Mouse (Mus musculus) midbrain, embryonic 16.5 days (tissue): Measurements from ENCODE around the gene Nyx. TPM values are rescaled to one million over a fixed set of nuclear protein-coding genes. Genes with fewer than 3 reads are reported as not detected.

ENCODE experiments used
- ATAC-seq: fragments of 200-750 bp; cut with Nextera tagmentation; 2 replicates; pipeline ENCODE4 v1.8.0; 2017; ENCODE audit warnings: moderate TSS enrichment
- H3K27ac ChIP-seq: fragments of 300-500 bp; sonication (generic); 2 replicates; pipeline ENCODE4 v1.5.1; 2014; ENCODE audit warnings: mild to moderate bottlenecking, low read length, mixed read lengths
- H3K27me3 ChIP-seq: fragments of 300-500 bp; sonication (generic); 2 replicates; pipeline ENCODE4 v1.6.1; 2014; ENCODE audit warnings: low read depth, low read length, mixed read lengths; ENCODE audit not compliant: control insufficient read depth, insufficient read depth
- H3K36me3 ChIP-seq: fragments of 300-500 bp; sonication (generic); 2 replicates; pipeline ENCODE4 v1.6.1; 2014; ENCODE audit warnings: mild to moderate bottlenecking, low read length, moderate library complexity, mixed read lengths; ENCODE audit not compliant: control insufficient read depth, insufficient read depth
- H3K4me1 ChIP-seq: fragments of 300-500 bp; sonication (generic); 2 replicates; pipeline ENCODE4 v1.6.1; 2014; ENCODE audit warnings: mild to moderate bottlenecking, low read length, mixed read lengths; ENCODE audit not compliant: control insufficient read depth, insufficient read depth
- H3K4me2 ChIP-seq: fragments of 300-500 bp; sonication (generic); 2 replicates; pipeline ENCODE4 v1.6.1; 2014; ENCODE audit warnings: mild to moderate bottlenecking, low read length, mixed read lengths
- H3K4me3 ChIP-seq: fragments of 300-500 bp; sonication (generic); 2 replicates; pipeline ENCODE4 v1.5.1; 2014; ENCODE audit warnings: low read depth, mild to moderate bottlenecking, low read length, moderate library complexity, mixed read lengths
- H3K9ac ChIP-seq: fragments of 300-500 bp; sonication (generic); 2 replicates; pipeline ENCODE4 v1.6.1; 2014; ENCODE audit warnings: low read depth, low read length, mixed read lengths
- H3K9me3 ChIP-seq: fragments of 300-500 bp; sonication (generic); replicated peaks from 2 replicates; pipeline ENCODE4 v1.6.1; 2014; ENCODE audit warnings: mild to moderate bottlenecking, low read length, mixed read lengths; ENCODE audit not compliant: control insufficient read depth, poor library complexity, severe bottlenecking
- WGBS: fragments of 180-500 bp; shearing (Covaris S2); extraction: QIAGEN DNeasy Blood & Tissue Kit; methylation state at CpG from one replicate; pipeline ENCODE4 v1.1.7; 2014; 5-methylcytosine and 5-hydroxymethylcytosine counted together
- polyA plus RNA-seq: library from polyadenylated mRNA; unstranded; fragments of >200 nt; fragmentation: Nextera tagmentation; extraction: Ambion mirVana; gene quantifications from 2 replicates; pipeline ENCODE4 v1.2.1, GENCODE M21; 2015

The Nyx gene
- polyA plus RNA-seq, 1 experiment from 2014 or later: 0.23 TPM

DNA sequence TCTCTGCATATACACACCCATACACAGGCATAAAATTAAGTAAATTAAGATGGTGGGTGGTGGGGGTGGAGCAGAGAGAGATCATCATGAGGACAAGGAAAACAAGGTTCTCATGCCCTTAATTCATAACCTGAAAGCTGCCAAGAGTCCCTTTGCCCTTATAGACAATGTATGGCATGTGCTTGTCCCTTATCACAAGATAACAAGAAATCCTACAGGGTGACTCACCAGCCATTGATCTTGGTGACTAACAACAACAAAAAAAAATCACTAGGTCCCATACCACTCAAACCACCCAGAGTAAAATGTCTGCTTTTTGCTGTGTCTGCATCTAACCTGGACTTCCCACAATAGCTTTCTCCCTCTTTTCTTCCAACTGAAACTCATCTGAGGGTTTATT is 18.5 kb downstream of the Nyx start:
- H3K36me3 ChIP-seq: no peaks in the 10 kb centered on the region
- no peak overlapping the region for H3K4me3 ChIP-seq
- no peaks in the 10 kb centered on the region for H3K4me1 ChIP-seq
- no peak overlapping the region for H3K9ac ChIP-seq
- no peak for ATAC-seq
- H3K9me3 ChIP-seq: 0 out of 2 replicates have a peak, but pooled peaks cover 5% of the 10 kb centered on the region
- no peak overlapping the region for H3K27ac ChIP-seq
- H3K27me3 ChIP-seq: no peaks in the 10 kb centered on the region
- H3K4me2 ChIP-seq: no peak overlapping the region

DNA sequence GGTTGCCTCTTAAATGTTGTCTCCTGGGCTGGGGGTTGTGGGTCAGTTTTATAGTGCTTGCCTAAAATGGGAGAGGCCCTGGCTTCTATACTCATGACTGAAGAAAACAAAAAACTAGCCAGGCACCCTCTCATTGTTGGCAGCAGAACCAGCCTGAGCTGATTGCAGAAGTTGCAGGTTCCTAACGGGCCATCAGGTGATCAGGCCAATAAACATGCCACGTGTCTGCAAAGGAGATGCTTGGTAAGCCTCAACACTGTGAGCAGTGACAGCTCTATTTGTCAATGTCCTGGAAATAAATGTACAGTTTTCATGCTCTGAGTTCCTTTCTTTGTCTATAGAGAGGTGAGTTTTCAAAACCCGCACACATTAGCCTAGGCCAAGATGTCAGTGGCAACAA is 23.1 kb downstream of the Nyx start:
- H3K9ac ChIP-seq: no peak overlapping the region
- 0 out of 2 replicates have a peak, but pooled peaks cover 5% of the 10 kb centered on the region for H3K9me3 ChIP-seq
- no peaks in the 10 kb centered on the region for H3K36me3 ChIP-seq
- no peak for ATAC-seq
- no peak overlapping the region for H3K4me2 ChIP-seq
- H3K4me1 ChIP-seq: no peaks in the 10 kb centered on the region
- no peak overlapping the region for H3K27ac ChIP-seq
- H3K27me3 ChIP-seq: no peaks in the 10 kb centered on the region
- no peak overlapping the region for H3K4me3 ChIP-seq
- 76% methylated on average over 3 of the region's 3 CpGs for WGBS

DNA sequence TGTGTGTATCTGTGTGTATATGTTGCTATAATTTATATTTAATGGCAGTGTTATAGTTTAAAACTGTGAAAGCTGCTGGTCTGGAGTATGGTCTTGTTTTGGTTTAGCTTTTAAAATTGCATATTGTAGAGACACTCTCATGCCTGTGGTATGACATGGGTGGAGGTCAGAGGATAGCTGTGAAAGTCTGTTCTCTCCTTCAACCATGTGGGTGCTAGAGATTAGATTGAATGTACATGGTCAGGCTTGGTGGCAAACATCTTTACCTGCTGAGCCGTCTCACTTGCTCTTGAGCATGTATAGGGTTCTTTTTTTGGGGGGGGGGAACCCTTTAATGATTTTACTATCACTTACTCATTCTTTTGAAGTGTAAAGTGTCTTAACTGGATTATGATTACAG is 23.9 kb downstream of the Nyx start:
- no peak for ATAC-seq
- 71% methylated on average over 1 of the region's 1 CpGs for WGBS
- H3K27me3 ChIP-seq: no peaks in the 10 kb centered on the region

DNA sequence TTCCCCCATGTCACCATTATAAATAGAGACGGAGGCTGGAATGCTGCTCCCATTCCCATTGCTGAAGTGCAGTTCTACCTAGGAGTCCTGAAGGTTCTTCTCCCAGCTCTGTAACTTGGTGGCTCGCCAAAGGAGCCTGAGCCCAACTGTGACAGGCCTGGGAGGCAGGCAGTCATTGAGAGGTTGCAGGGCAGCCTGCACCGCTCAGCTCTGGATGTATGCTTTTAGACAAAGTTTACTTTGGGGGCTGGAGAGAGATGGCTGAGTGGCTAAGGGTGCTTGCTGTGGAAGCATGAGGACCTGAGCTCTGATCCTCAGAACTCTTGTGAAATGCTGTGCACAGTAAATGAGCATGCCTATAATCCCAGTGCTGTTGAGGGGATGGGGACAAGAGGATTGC is 25.0 kb downstream of the Nyx start:
- WGBS: 76% methylated on average over 3 of the region's 3 CpGs
- H3K36me3 ChIP-seq: no peaks in the 10 kb centered on the region
- no peak for ATAC-seq
- no peak overlapping the region for H3K27ac ChIP-seq
- H3K4me3 ChIP-seq: no peak overlapping the region
- H3K27me3 ChIP-seq: no peaks in the 10 kb centered on the region
- no peak overlapping the region for H3K9ac ChIP-seq
- H3K4me1 ChIP-seq: no peaks in the 10 kb centered on the region
- H3K4me2 ChIP-seq: no peak overlapping the region
- 0 out of 2 replicates have a peak, but pooled peaks cover 5% of the 10 kb centered on the region for H3K9me3 ChIP-seq

More for the DNA sequence above, 23.9 kb downstream of the Nyx start:
- Histone ChIP-seq H3K4me3 (no peak overlapping the region), H3K27ac (no peak overlapping the region), H3K9ac (no peak overlapping the region), H3K9me3 (0 out of 2 replicates have a peak, but pooled peaks cover 5% of the 10 kb centered on the region), H3K4me1 (no peaks in the 10 kb centered on the region), H3K4me2 (no peak overlapping the region), H3K36me3 (no peaks in the 10 kb centered on the region)

DNA sequence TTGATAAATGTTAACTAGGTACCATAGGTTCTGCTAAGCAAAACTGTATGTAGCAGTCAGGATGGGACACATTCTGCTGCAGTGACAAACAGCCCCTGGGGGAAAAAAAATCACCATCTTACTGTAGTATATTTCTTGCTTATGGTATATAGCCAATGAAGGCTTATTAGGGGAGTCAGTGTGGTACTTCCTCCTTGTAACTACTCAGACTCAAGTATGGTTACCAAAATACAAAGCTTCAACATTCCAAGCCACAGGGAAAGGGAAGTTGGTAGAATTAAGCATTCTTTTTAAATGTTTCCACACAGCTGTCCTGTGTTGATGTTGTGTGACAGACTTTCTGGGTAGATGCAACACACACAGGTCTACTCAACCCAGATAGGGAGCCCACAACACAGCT is 27.0 kb downstream of the Nyx start:
- no peaks in the 10 kb centered on the region for H3K4me1 ChIP-seq
- H3K36me3 ChIP-seq: no peaks in the 10 kb centered on the region
- no peak overlapping the region for H3K4me2 ChIP-seq
- no peak overlapping the region for H3K4me3 ChIP-seq
- H3K27me3 ChIP-seq: no peaks in the 10 kb centered on the region
- no peak for ATAC-seq
- no peaks in the 10 kb centered on the region for H3K9me3 ChIP-seq
- no peak overlapping the region for H3K9ac ChIP-seq
- no peak overlapping the region for H3K27ac ChIP-seq

DNA sequence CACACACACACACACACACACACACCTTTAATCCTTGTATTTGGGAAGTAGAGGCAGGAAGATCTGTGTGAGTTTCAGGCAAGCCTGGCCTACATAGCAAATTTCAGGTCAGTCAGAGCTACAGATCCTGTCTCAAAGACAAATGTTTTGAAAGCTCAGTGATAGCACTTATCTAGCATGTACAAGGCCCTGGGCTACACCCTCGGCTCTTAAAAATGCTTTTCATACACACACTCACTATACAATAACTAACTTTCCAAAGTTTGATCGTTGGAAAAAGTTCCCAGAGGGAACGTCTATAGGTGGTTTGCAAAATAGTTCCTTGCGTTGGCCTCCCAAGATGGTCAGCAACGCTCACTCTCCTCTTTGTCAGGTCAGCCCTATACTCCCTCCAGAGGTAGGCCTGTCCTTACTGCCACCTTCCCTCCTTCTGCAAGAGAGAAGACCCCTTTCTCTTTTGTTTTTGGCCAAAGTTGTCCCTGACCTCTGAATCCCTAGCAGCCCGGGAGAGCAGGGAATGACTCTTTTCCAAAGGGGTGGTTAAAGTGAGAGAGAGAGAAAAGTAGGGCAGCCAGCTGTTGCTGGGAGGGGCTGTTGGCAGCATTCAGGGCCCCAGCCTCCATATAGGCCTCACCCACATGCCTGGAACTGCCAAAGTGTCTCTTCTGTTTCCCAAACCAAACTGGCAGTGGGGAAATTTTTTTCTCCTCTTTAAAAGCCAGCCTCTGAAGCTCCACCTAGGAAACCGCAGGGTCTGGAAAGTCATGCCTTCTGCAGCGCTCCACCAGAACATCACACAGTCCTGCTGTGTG is 29.2 kb downstream of the Nyx start:
- Histone ChIP-seq H3K27ac (no peak overlapping the region), H3K36me3 (no peaks in the 10 kb centered on the region), H3K27me3 (no peaks in the 10 kb centered on the region), H3K4me1 (no peaks in the 10 kb centered on the region), H3K9ac (no peak overlapping the region), H3K9me3 (no peaks in the 10 kb centered on the region), H3K4me3 (no peak overlapping the region), H3K4me2 (no peak overlapping the region)
- ATAC-seq: no peak
- 81% methylated on average over 8 of the region's 8 CpGs for WGBS

DNA sequence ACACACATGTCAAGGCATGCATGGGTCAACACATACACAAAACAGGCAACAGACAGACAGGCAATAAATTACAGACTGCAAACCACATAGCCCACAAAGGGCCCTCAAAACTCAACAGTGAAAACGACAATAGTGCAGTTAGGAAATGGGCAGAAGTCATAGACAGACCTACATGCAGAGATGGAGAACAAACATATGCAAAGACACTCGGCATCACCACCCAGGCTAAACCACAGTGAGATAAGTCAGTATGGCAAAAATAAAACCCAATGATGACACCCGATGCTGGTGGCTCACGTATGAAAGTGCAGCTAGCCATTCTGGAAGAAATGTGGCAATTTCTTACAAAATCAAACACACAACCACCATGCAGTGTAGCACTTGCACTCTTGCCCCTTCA is 34.4 kb downstream of the Nyx start:
- WGBS: 95% methylated on average over 4 of the region's 4 CpGs
- no peaks in the 10 kb centered on the region for H3K4me1 ChIP-seq
- H3K9ac ChIP-seq: no peak overlapping the region
- no peak overlapping the region for H3K27ac ChIP-seq
- no peaks in the 10 kb centered on the region for H3K27me3 ChIP-seq
- H3K9me3 ChIP-seq: no peaks in the 10 kb centered on the region
- no peak for ATAC-seq
- H3K4me2 ChIP-seq: no peak overlapping the region
- no peaks in the 10 kb centered on the region for H3K36me3 ChIP-seq
- H3K4me3 ChIP-seq: no peak overlapping the region

DNA sequence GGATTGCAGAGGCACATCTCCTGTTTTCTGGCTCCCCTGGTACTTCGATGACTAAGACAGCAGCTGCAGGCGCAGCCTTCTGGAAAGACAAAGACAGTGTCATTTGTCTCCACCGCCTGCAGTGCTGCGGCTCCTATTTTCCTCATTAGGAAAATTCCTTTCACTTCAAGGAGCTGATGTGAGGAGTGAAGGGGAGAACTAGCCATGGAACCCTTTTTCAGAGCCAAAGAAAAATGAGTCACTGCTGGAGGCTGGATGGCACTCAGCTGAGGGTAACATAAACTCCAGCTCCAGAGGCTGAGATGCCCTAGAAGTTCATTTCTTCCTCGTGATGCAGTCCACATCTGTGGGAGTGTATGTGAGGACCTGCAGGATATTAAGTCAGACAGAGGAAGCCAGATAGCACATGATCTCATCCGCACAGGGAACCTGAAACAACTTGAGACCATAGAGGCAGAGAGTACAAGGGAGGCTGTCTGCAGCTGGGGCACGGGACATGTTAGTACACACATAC is 37.0 kb downstream of the Nyx start:
- H3K4me1 ChIP-seq: no peaks in the 10 kb centered on the region
- H3K27ac ChIP-seq: 0 out of 2 replicates have a peak overlapping the region, but pooled peaks have one; percentile 17
- H3K9me3 ChIP-seq: no peaks in the 10 kb centered on the region
- H3K9ac ChIP-seq: no peak overlapping the region
- ATAC-seq: peak; percentile 21; the same call in 1 of the 2 replicates
- H3K27me3 ChIP-seq: no peaks in the 10 kb centered on the region
- H3K36me3 ChIP-seq: no peaks in the 10 kb centered on the region
- 49% methylated on average over 7 of the region's 7 CpGs for WGBS
- no peak overlapping the region for H3K4me3 ChIP-seq
- H3K4me2 ChIP-seq: no peak overlapping the region

DNA sequence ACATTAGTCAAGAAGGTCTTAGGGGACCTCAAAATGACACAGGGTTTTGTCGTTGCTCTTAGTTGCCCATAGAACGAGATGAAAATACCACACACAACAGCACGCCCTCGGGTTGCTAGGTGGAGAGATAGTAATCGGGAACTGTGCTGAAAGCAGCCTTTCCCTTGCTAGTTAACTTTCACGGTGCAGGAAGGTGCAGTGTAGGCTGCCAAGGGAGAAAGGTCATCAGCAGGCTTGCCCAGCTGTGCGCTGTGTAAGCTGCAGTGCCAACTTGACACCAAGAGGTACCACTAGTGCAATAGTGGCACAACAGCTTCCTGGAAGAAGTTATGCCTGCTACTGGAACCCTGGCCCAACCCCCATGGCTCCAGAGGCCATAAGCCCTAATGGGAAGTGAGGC is 38.5 kb downstream of the Nyx start:
- Histone ChIP-seq H3K27me3 (no peaks in the 10 kb centered on the region), H3K36me3 (no peaks in the 10 kb centered on the region), H3K4me3 (no peak overlapping the region), H3K9ac (no peak overlapping the region), H3K4me2 (no peak overlapping the region), H3K4me1 (no peaks in the 10 kb centered on the region), H3K9me3 (no peaks in the 10 kb centered on the region), H3K27ac (no peak overlapping the region)
- WGBS: 94% methylated on average over 7 of the region's 7 CpGs
- no peak for ATAC-seq
